Mouse (Mus musculus): ENCODE results near the gene Serpinb6b.

GRCm38 (mm10) chr13:32968353-32968984 is 3.5 kb downstream of the Serpinb6b start:
- TF ChIP-seq ZNF384 (IDR thresholded peaks at IDR 0.05; ENCODE audit: low read depth, low read length) (no peak), MAFK (IDR thresholded peaks at IDR 0.05; ENCODE audit: insufficient read depth, low read depth, low read length) (no peak), ZC3H11A (IDR thresholded peaks at IDR 0.05; ENCODE audit: borderline replicate concordance, low read depth, low read length) (no peak), HCFC1 (IDR thresholded peaks at IDR 0.05; ENCODE audit: borderline replicate concordance, insufficient read depth, low read length) (no peak), CHD2 (IDR thresholded peaks at IDR 0.05; ENCODE audit: low read depth, low read length) (no peak)

All from ES-E14 (cell line).